Mouse (Mus musculus) lung, embryonic 16.5 days (tissue): ENCODE data around the gene Gm4737. TPM values are rescaled to one million over a fixed set of nuclear protein-coding genes. Genes with fewer than 3 reads are reported as not detected.

Experiments
- ATAC-seq: fragments of 200-750 bp; cut with Nextera tagmentation; 2 replicates; pipeline ENCODE4 v1.8.0; 2017; ENCODE audit warnings: low read depth, mild to moderate bottlenecking, moderate library complexity
- H3K27ac ChIP-seq: fragments of 300-500 bp; sonication (generic); 2 replicates; pipeline ENCODE4 v1.5.1; 2014; ENCODE audit warnings: mild to moderate bottlenecking, control low read depth, low read length
- H3K27me3 ChIP-seq: fragments of 300-500 bp; sonication (generic); 2 replicates; pipeline ENCODE4 v1.6.1; 2014; ENCODE audit warnings: low read depth, low read length, mixed read lengths; ENCODE audit not compliant: control insufficient read depth, insufficient read depth
- H3K36me3 ChIP-seq: fragments of 300-500 bp; sonication (generic); 2 replicates; pipeline ENCODE4 v1.6.1; 2014; ENCODE audit warnings: low read length; ENCODE audit not compliant: control insufficient read depth, insufficient read depth
- H3K4me1 ChIP-seq: fragments of 300-500 bp; sonication (generic); replicated peaks from 2 replicates; pipeline ENCODE4 v1.6.1; 2014; ENCODE audit warnings: low read length, mixed read lengths; ENCODE audit not compliant: control insufficient read depth, insufficient read depth
- H3K4me2 ChIP-seq: fragments of 300-500 bp; sonication (generic); 2 replicates; pipeline ENCODE4 v1.6.1; 2014; ENCODE audit warnings: low read depth, low read length, control low read depth
- H3K4me3 ChIP-seq: fragments of 300-500 bp; sonication (generic); 2 replicates; pipeline ENCODE4 v1.5.1; 2014; ENCODE audit warnings: mild to moderate bottlenecking, low read length, control low read depth
- H3K9ac ChIP-seq: fragments of 300-500 bp; sonication (generic); 2 replicates; pipeline ENCODE4 v1.6.1; 2014; ENCODE audit warnings: low read length, control low read depth
- H3K9me3 ChIP-seq: fragments of 300-500 bp; sonication (generic); 2 replicates; pipeline ENCODE4 v1.6.1; 2016; ENCODE audit warnings: low read length; ENCODE audit not compliant: control insufficient read depth
- WGBS: fragments of 180-500 bp; shearing (Covaris S2); extraction: QIAGEN DNeasy Blood & Tissue Kit; methylation state at CpG from one replicate; pipeline ENCODE4 v1.1.7; 2014; 5-methylcytosine and 5-hydroxymethylcytosine counted together
- polyA plus RNA-seq: library from polyadenylated mRNA; unstranded; fragments of >200 nt; fragmentation: Nextera tagmentation; extraction: Ambion mirVana; gene quantifications from 2 replicates; pipeline ENCODE4 v1.2.1, GENCODE M21; 2015

The Gm4737 gene
- polyA plus RNA-seq, 1 experiment from 2014 or later = 2.4 TPM

- Histone ChIP-seq H3K27ac (no peak overlapping the region), H3K9me3 (no peaks in the 10 kb centered on the region), H3K27me3 (no peaks in the 10 kb centered on the region), H3K4me1 (no peaks in the 10 kb centered on the region), H3K4me3 (no peak overlapping the region), H3K9ac (no peak overlapping the region), H3K36me3 (no peaks in the 10 kb centered on the region), H3K4me2 (no peak overlapping the region)
- WGBS = 52% methylated on average over 3 of the region's 3 CpGs
- no peak for ATAC-seq
Observed at GRCm38 (mm10) chr16:46146962-46147361, 7.9 kb downstream of the Gm4737 start.

- Histone ChIP-seq H3K4me2 (no peak overlapping the region), H3K4me3 (no peak overlapping the region), H3K27ac (no peak overlapping the region), H3K36me3 (no peaks in the 10 kb centered on the region), H3K27me3 (no peaks in the 10 kb centered on the region), H3K9me3 (no peaks in the 10 kb centered on the region), H3K4me1 (no peaks in the 10 kb centered on the region), H3K9ac (no peak overlapping the region)
- ATAC-seq = no peak
Observed at GRCm38 (mm10) chr16:46122238-46122637, 32.6 kb downstream of the Gm4737 start.

- ATAC-seq = no peak
- H3K36me3 ChIP-seq = no peaks in the 10 kb centered on the region
- no peak overlapping the region for H3K4me3 ChIP-seq
- 24% methylated on average over 2 of the region's 2 CpGs for WGBS
- no peak overlapping the region for H3K27ac ChIP-seq
- no peaks in the 10 kb centered on the region for H3K9me3 ChIP-seq
- H3K27me3 ChIP-seq = no peaks in the 10 kb centered on the region
- H3K4me2 ChIP-seq = no peak overlapping the region
- H3K9ac ChIP-seq = no peak overlapping the region
- H3K4me1 ChIP-seq = no peaks in the 10 kb centered on the region
Observed at GRCm38 (mm10) chr16:46121420-46121819, 33.5 kb downstream of the Gm4737 start.

- Histone ChIP-seq H3K4me3 (no peak overlapping the region), H3K36me3 (no peaks in the 10 kb centered on the region), H3K9me3 (no peaks in the 10 kb centered on the region), H3K4me2 (no peak overlapping the region), H3K27ac (no peak overlapping the region), H3K27me3 (no peaks in the 10 kb centered on the region), H3K4me1 (no peaks in the 10 kb centered on the region), H3K9ac (no peak overlapping the region)
- WGBS = 57% methylated on average over 3 of the region's 3 CpGs
- ATAC-seq = no peak
Observed at GRCm38 (mm10) chr16:46120607-46121006, 34.3 kb downstream of the Gm4737 start.

- H3K4me1 ChIP-seq = no peaks in the 10 kb centered on the region
- H3K9ac ChIP-seq = no peak within 1 kb of the TSS
- H3K36me3 ChIP-seq = no peaks in the 10 kb centered on the region
- 58% methylated on average over 10 of the region's 10 CpGs for WGBS
- no peaks in the 10 kb centered on the region for H3K9me3 ChIP-seq
- ATAC-seq = no peak
- no peak within 1 kb of the TSS for H3K27ac ChIP-seq
- H3K27me3 ChIP-seq = no peaks in the 10 kb centered on the region
- no peak within 1 kb of the TSS for H3K4me3 ChIP-seq
- H3K4me2 ChIP-seq = no peak within 1 kb of the TSS
Observed at GRCm38 (mm10) chr16:46120020-46120419, 34.9 kb downstream of the Gm4737 start, which contains the start of gene Cd96. TSS of gene Cd96 (minus strand) at chr16:46120251.

- no peaks in the 10 kb centered on the region for H3K9me3 ChIP-seq
- no peak overlapping the region for H3K4me3 ChIP-seq
- no peak overlapping the region for H3K4me2 ChIP-seq
- H3K36me3 ChIP-seq = no peaks in the 10 kb centered on the region
- ATAC-seq = no peak
- no peak overlapping the region for H3K9ac ChIP-seq
- 79% methylated on average over 3 of the region's 3 CpGs for WGBS
- H3K27me3 ChIP-seq = no peaks in the 10 kb centered on the region
- H3K4me1 ChIP-seq = no peaks in the 10 kb centered on the region
- no peak overlapping the region for H3K27ac ChIP-seq
Observed at GRCm38 (mm10) chr16:46117645-46118044, 37.2 kb downstream of the Gm4737 start.

- no peak overlapping the region for H3K27ac ChIP-seq
- no peak overlapping the region for H3K4me2 ChIP-seq
- no peak overlapping the region for H3K9ac ChIP-seq
- no peak overlapping the region for H3K4me3 ChIP-seq
- ATAC-seq = no peak
- H3K36me3 ChIP-seq = no peaks in the 10 kb centered on the region
- H3K4me1 ChIP-seq = no peaks in the 10 kb centered on the region
- H3K9me3 ChIP-seq = no peaks in the 10 kb centered on the region
- 51% methylated on average over 2 of the region's 2 CpGs for WGBS
- H3K27me3 ChIP-seq = no peaks in the 10 kb centered on the region
Observed at GRCm38 (mm10) chr16:46114727-46115126, 40.1 kb downstream of the Gm4737 start.

GRCm38 (mm10) chr16:46109536-46109935 is 45.3 kb downstream of the Gm4737 start:
- Histone ChIP-seq H3K4me1 (no peaks in the 10 kb centered on the region), H3K9me3 (no peaks in the 10 kb centered on the region), H3K36me3 (no peaks in the 10 kb centered on the region), H3K4me2 (no peak overlapping the region), H3K9ac (no peak overlapping the region), H3K27ac (no peak overlapping the region), H3K27me3 (no peaks in the 10 kb centered on the region), H3K4me3 (no peak overlapping the region)
- ATAC-seq = no peak
- WGBS = 41% methylated on average over 8 of the region's 8 CpGs

GRCm38 (mm10) chr16:46107431-46107830 is 47.4 kb downstream of the Gm4737 start:
- Histone ChIP-seq H3K9me3 (no peaks in the 10 kb centered on the region), H3K4me1 (no peaks in the 10 kb centered on the region), H3K27ac (no peak overlapping the region), H3K4me3 (no peak overlapping the region), H3K9ac (no peak overlapping the region), H3K4me2 (no peak overlapping the region), H3K27me3 (no peaks in the 10 kb centered on the region), H3K36me3 (no peaks in the 10 kb centered on the region)
- WGBS = 72% methylated on average over 4 of the region's 4 CpGs
- no peak for ATAC-seq

- Histone ChIP-seq H3K4me3 (no peak overlapping the region), H3K9me3 (no peaks in the 10 kb centered on the region), H3K9ac (no peak overlapping the region), H3K4me1 (no peaks in the 10 kb centered on the region), H3K27me3 (no peaks in the 10 kb centered on the region), H3K27ac (no peak overlapping the region), H3K36me3 (no peaks in the 10 kb centered on the region), H3K4me2 (no peak overlapping the region)
- ATAC-seq = no peak
- WGBS = 71% methylated on average over 9 of the region's 9 CpGs
Observed at GRCm38 (mm10) chr16:46104491-46104890, 50.4 kb downstream of the Gm4737 start.
